10 mouse cellular contexts compared by ENCODE assay signal in the genomic region with DNA sequence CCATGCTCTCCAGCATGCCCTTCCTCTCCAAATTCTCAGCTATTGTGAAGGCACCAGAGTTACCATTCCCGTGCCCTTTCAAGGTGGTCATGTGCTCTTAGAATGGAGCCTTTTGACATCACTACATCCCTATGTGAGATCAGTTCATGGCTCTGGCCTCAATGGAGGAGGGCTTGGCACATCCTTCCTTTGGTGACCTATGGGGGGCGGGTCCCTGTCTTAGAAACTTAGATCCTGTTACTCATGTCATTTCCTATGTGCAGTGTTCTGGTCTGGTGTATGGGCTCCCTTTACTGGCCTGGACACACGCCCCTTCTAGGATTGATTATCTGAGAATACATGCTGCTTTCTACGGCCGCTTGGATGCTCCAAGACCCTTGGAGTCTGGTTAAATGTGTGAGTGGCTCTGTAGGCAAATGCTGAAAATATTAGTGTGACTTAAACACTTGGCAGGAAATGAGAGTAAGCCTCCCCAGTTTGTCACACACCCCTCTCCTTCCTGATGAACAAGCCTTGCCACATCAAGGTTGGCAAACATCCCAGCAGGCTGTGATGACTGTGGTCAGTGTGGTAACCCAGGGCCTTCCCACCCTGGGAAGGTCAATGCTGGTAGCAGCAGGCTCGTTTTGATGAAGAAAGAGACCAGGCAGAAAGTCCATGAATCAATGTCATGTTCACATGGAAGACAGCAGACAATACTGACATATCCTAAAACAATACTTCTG. TPM values are rescaled to one million over a fixed set of nuclear protein-coding genes. Genes with fewer than 3 reads are reported as not detected.
DNase-seq lines count a peak whose midpoint lies in the region; ATAC-seq and TF ChIP-seq lines count a peak whose summit lies in the region.
"Had no signal": no experiment of that assay in that cellular context is flagged by ENCODE, and none has a peak within 500 bp of the region (broad histone marks: within the 10 kb centered on the region; RNA-seq: fewer than 3 reads in every experiment).

No protein-coding gene starts in this region.

- no peaks in the 10 kb centered on the region for H3K9me3 ChIP-seq in stomach, postnatal 0 days (ENCODE audit: control insufficient read depth, low read length)
- no peaks in the 10 kb centered on the region for H3K9me3 ChIP-seq in forebrain, embryonic 15.5 days
- H3K9me3 ChIP-seq: hindbrain, embryonic 15.5 days; neural tube, embryonic 12.5 days had no signal

- no peak overlapping the region for H3K9ac ChIP-seq in stomach, postnatal 0 days (ENCODE audit: low read length)
- H3K9ac ChIP-seq in forebrain, embryonic 15.5 days (replicated peaks), result no peak overlapping the region
- H3K9ac ChIP-seq: hindbrain, embryonic 15.5 days; neural tube, embryonic 12.5 days had no signal

- 66% methylated on average over 6 of the region's 6 CpGs for WGBS in stomach, postnatal 0 days
- 75% methylated on average over 6 of the region's 6 CpGs for WGBS in cerebellum, adult 2 months
- 87% methylated on average over 6 of the region's 6 CpGs for WGBS in forebrain, embryonic 15.5 days

- ATAC-seq in stomach, postnatal 0 days (ENCODE audit: low FRiP score, low TSS enrichment), result peak; percentile 75
- ATAC-seq in erythroblast, adult 5-6 weeks (replicated peaks; ENCODE audit: low FRiP score, poor library complexity, severe bottlenecking), result no peak
- no peak for ATAC-seq in forebrain, embryonic 15.5 days (replicated peaks)

- H3K4me3 ChIP-seq in bone marrow macrophage, adult 2 months (ENCODE audit: insufficient read depth, low read length), result no peak overlapping the region
- no peak overlapping the region for H3K4me3 ChIP-seq in stomach, postnatal 0 days (ENCODE audit: low read depth, low read length)
- H3K4me3 ChIP-seq in cerebellum, adult 2 months (replicated peaks; ENCODE audit: insufficient read depth, low read depth, low read length), result no peak overlapping the region
- no peak overlapping the region for H3K4me3 ChIP-seq in forebrain, embryonic 15.5 days
- H3K4me3 ChIP-seq: hindbrain, embryonic 15.5 days; neural tube, embryonic 12.5 days had no signal

- peaks cover 19% of the 10 kb centered on the region for H3K4me1 ChIP-seq in bone marrow macrophage, adult 2 months (ENCODE audit: control insufficient read depth, insufficient read depth, low read length)
- no peaks in the 10 kb centered on the region for H3K4me1 ChIP-seq in stomach, postnatal 0 days (replicated peaks; ENCODE audit: control insufficient read depth, insufficient read depth)
- H3K4me1 ChIP-seq in cerebellum, adult 2 months (ENCODE audit: control insufficient read depth, insufficient read depth, low read length), result no peaks in the 10 kb centered on the region
- no peaks in the 10 kb centered on the region for H3K4me1 ChIP-seq in forebrain, embryonic 15.5 days
- H3K4me1 ChIP-seq: hindbrain, embryonic 15.5 days had no signal

- no peak for TF ChIP-seq POLR2A in bone marrow macrophage, adult 2 months (IDR thresholded peaks at IDR 0.05; ENCODE audit: borderline replicate concordance, low read depth, low read length)
- TF ChIP-seq POLR2A in cerebellum, adult 2 months (IDR thresholded peaks at IDR 0.05; ENCODE audit: borderline replicate concordance, insufficient read depth, low read length), result no peak

- no peak for TF ChIP-seq EP300 in stomach, postnatal 0 days (optimal IDR thresholded peaks at IDR 0.05)

- H3K4me2 ChIP-seq in stomach, postnatal 0 days (replicated peaks; ENCODE audit: low read depth), result no peak overlapping the region
- H3K4me2 ChIP-seq in forebrain, embryonic 15.5 days (replicated peaks), result no peak overlapping the region
- H3K4me2 ChIP-seq: hindbrain, embryonic 15.5 days; neural tube, embryonic 12.5 days had no signal

- no peak for TF ChIP-seq CTCF in bone marrow macrophage, adult 2 months (IDR thresholded peaks at IDR 0.05; ENCODE audit: low read depth, low read length)
- TF ChIP-seq CTCF in stomach, postnatal 0 days (IDR thresholded peaks at IDR 0.05; ENCODE audit: low read depth), result no peak
- TF ChIP-seq CTCF in cerebellum, adult 2 months (IDR thresholded peaks at IDR 0.05; ENCODE audit: borderline replicate concordance, insufficient read depth, low read depth, low read length), result no peak

- H3K27me3 ChIP-seq in stomach, postnatal 0 days (ENCODE audit: control insufficient read depth, insufficient read depth, low read length), result no peaks in the 10 kb centered on the region
- no peaks in the 10 kb centered on the region for H3K27me3 ChIP-seq in cerebellum, adult 2 months (ENCODE audit: control insufficient read depth, insufficient read depth, low read length)
- H3K27me3 ChIP-seq in forebrain, embryonic 15.5 days, result no peaks in the 10 kb centered on the region
- H3K27me3 ChIP-seq: hindbrain, embryonic 15.5 days; neural tube, embryonic 12.5 days had no signal

- H3K36me3 ChIP-seq in stomach, postnatal 0 days (ENCODE audit: control insufficient read depth, insufficient read depth, low read length), result no peaks in the 10 kb centered on the region
- H3K36me3 ChIP-seq in forebrain, embryonic 15.5 days, result no peaks in the 10 kb centered on the region; the same call in 1 of the 2 replicates
- H3K36me3 ChIP-seq: hindbrain, embryonic 15.5 days had no signal

- H3K27ac ChIP-seq in bone marrow macrophage, adult 2 months (ENCODE audit: insufficient read depth, low read depth, low read length), result peak overlapping the region; percentile 30; the same call in 1 of the 2 replicates
- peak overlapping the region; percentile 4; the same call in 1 of the 2 replicates for H3K27ac ChIP-seq in stomach, postnatal 0 days (replicated peaks)
- no peak overlapping the region for H3K27ac ChIP-seq in cerebellum, adult 2 months (ENCODE audit: insufficient read depth, low read length)
- H3K27ac ChIP-seq in forebrain, embryonic 15.5 days (replicated peaks), result no peak overlapping the region
- H3K27ac ChIP-seq: hindbrain, embryonic 15.5 days; neural tube, embryonic 12.5 days had no signal

- DNase-seq in thymus, postnatal 0 days (ENCODE audit: low spot score), result peak; percentile 7
- no peak for DNase-seq in thymus, postnatal 36 days
- peak; percentile 82 to 87 for DNase-seq in lung, adult 18-20 months
- DNase-seq in stomach, postnatal 0 days (ENCODE audit: low spot score), result peak; percentile 76
- no peak for DNase-seq in cerebellum, adult 2 months

RNA-seq across cellular contexts. Expression of gene Gm340, which starts 15.2 kb away (rescaled TPM):
- polyA plus RNA-seq in thymus, postnatal 0 days (2015; fragmentation: Nextera tagmentation; extraction: Ambion mirVana), result 2.0 and 2.1 TPM in 2 replicates
- polyA plus RNA-seq in bone marrow macrophage, adult 2 months (2012; ENCODE audit: insufficient read depth, insufficient read length, missing spikeins), result 6.5 and 7.1 TPM in 2 replicates
- polyA plus RNA-seq in stomach, postnatal 0 days (2015; fragmentation: Nextera tagmentation; extraction: Ambion mirVana), result 0.82 and 1.0 TPM in 2 replicates
- total RNA-seq in erythroblast, adult 5-6 weeks (2015; ENCODE audit: low replicate concordance), result 20.7 and 20.9 TPM in 2 replicates
- 48.6 and 48.8 TPM in 2 replicates for total RNA-seq in erythroblast, adult 5-6 weeks (2017; ENCODE audit: low replicate concordance)
- 1.9 and 2.2 TPM in 2 replicates for polyA plus RNA-seq in cerebellum, adult 2 months (2012; rRNA removed)
- polyA plus RNA-seq in forebrain, embryonic 15.5 days (2015; fragmentation: Nextera tagmentation; extraction: Ambion mirVana), result 2.9 and 3.1 TPM in 2 replicates

Comparison
In these comparisons a context has a peak if more than half of its experiments do, and no peak if none do; other contexts are left out.
1. DNase-seq: peak in thymus, postnatal 0 days (single experiment), lung, adult 18-20 months (2 of 2) and stomach, postnatal 0 days (single experiment); none in thymus, postnatal 36 days (0 of 2) and cerebellum, adult 2 months (0 of 2).
2. H3K27ac ChIP-seq: peak in bone marrow macrophage, adult 2 months (single experiment) and stomach, postnatal 0 days (single experiment); none in cerebellum, adult 2 months (single experiment) and forebrain, embryonic 15.5 days (single experiment).